Mouse (Mus musculus) cerebellum, adult 2 months (tissue): ENCODE measurements around the gene Zfp1.

Source experiments
- CTCF ChIP-seq: fragments of 200-500 bp; IDR thresholded peaks from 2 replicates; pipeline ENCODE4 v1.5.1; 2011; ENCODE audit warnings: low read depth, mild to moderate bottlenecking, control low read depth, low read length, moderate library complexity, borderline replicate concordance; ENCODE audit not compliant: insufficient read depth
- POLR2A ChIP-seq: fragments of 200-500 bp; IDR thresholded peaks from 2 replicates; pipeline ENCODE4 v1.6.1; 2011; ENCODE audit warnings: low read length, control low read depth, borderline replicate concordance; ENCODE audit not compliant: insufficient read depth

- TF ChIP-seq POLR2A: no peak
- TF ChIP-seq CTCF: no peak
Observed at GRCm38 (mm10) chr8:111642496-111642895, 705 bp upstream of the Zfp1 start.
